ENCODE assay signal across 8 mouse cellular contexts in the genomic region with DNA sequence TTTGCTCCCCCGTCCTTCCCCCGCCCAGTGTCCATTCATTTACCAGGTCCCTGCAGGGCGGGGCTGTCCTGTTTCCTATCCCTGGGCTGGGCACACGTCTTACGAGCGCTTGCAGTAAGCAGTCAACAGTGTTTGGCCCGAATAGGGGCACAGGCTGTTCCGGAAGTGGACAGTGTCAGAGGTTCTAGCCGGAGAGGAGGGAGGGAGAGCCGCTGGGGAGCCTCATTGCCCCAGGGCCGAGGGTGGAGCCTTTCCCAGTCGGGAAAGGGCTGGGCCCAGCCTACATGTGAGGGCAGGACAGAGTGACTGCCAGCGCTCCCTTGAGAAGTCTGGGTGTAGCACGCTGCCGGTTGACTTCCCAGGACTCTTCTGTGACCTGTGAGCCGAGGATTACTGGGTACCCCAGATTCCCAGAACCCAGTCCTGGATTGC. TPM values are rescaled to one million over a fixed set of nuclear protein-coding genes. Genes with fewer than 3 reads are reported as not detected.
DNase-seq lines count a peak whose midpoint lies in the region; ATAC-seq and TF ChIP-seq lines count a peak whose summit lies in the region.

A gene (plus strand): TSS at position 329 of the 432 bp plus-strand sequence.

- no peaks in the 10 kb centered on the region for H3K9me3 ChIP-seq in embryonic facial prominence, embryonic 14.5 days (ENCODE audit: control insufficient read depth, low read length)
- no peaks in the 10 kb centered on the region for H3K9me3 ChIP-seq in heart, embryonic 12.5 days (replicated peaks)
- no peaks in the 10 kb centered on the region for H3K9me3 ChIP-seq in kidney, postnatal 0 days (replicated peaks; ENCODE audit: low read length)

- H3K4me2 ChIP-seq in embryonic facial prominence, embryonic 14.5 days (ENCODE audit: low read depth, low read length) = peak within 1 kb of the TSS; percentile 94
- H3K4me2 ChIP-seq in heart, embryonic 12.5 days = peak within 1 kb of the TSS; percentile 95
- H3K4me2 ChIP-seq in kidney, postnatal 0 days (ENCODE audit: low read length) = peak within 1 kb of the TSS; percentile 93

- 9% methylated on average over 16 of the region's 16 CpGs for WGBS in embryonic facial prominence, embryonic 14.5 days
- WGBS in heart, embryonic 12.5 days = 9% methylated on average over 16 of the region's 16 CpGs
- WGBS in kidney, postnatal 0 days = 4% methylated on average over 16 of the region's 16 CpGs
- WGBS in spleen, adult 2 months = 25% methylated on average over 16 of the region's 16 CpGs

- peaks cover 29% of the 10 kb centered on the region for H3K27me3 ChIP-seq in embryonic facial prominence, embryonic 14.5 days (replicated peaks; ENCODE audit: control insufficient read depth, insufficient read depth, low read length)
- H3K27me3 ChIP-seq in heart, embryonic 12.5 days (replicated peaks) = peaks cover 41% of the 10 kb centered on the region
- H3K27me3 ChIP-seq in kidney, postnatal 0 days (ENCODE audit: insufficient read depth, low read length) = 0 out of 2 replicates have a peak, but pooled peaks cover 4% of the 10 kb centered on the region
- H3K27me3 ChIP-seq in spleen, adult 2 months (ENCODE audit: control insufficient read depth, insufficient read depth, low read length) = no peaks in the 10 kb centered on the region

- peak within 1 kb of the TSS; percentile 66 for H3K4me3 ChIP-seq in embryonic facial prominence, embryonic 14.5 days (ENCODE audit: low read depth, low read length)
- peak within 1 kb of the TSS; percentile 63 for H3K4me3 ChIP-seq in heart, embryonic 12.5 days
- H3K4me3 ChIP-seq in kidney, postnatal 0 days (replicated peaks; ENCODE audit: low read depth, low read length) = peak within 1 kb of the TSS; percentile 54
- peak within 1 kb of the TSS; percentile 61 for H3K4me3 ChIP-seq in spleen, adult 2 months (ENCODE audit: extremely low read depth, insufficient read depth, insufficient read length)

- no peaks in the 10 kb centered on the region for H3K36me3 ChIP-seq in embryonic facial prominence, embryonic 14.5 days (ENCODE audit: control insufficient read depth, insufficient read depth, low read length)
- H3K36me3 ChIP-seq in heart, embryonic 12.5 days = no peaks in the 10 kb centered on the region
- no peaks in the 10 kb centered on the region for H3K36me3 ChIP-seq in kidney, postnatal 0 days (ENCODE audit: insufficient read depth, low read length)
- no peaks in the 10 kb centered on the region for H3K36me3 ChIP-seq in spleen, adult 2 months (ENCODE audit: control insufficient read depth, insufficient read depth, low read length)

- ATAC-seq in embryonic facial prominence, embryonic 14.5 days (ENCODE audit: low read depth) = peak; percentile 24; the same call in 1 of the 2 replicates
- ATAC-seq in heart, embryonic 12.5 days (ENCODE audit: insufficient number of reproducible peaks, low FRiP score) = 0 out of 2 replicates have a peak, but pooled peaks have one; percentile 41
- ATAC-seq in kidney, postnatal 0 days (replicated peaks; ENCODE audit: low FRiP score, low read depth) = peak; percentile 74

- TF ChIP-seq CTCF in kidney, postnatal 0 days (IDR thresholded peaks at IDR 0.05; ENCODE audit: low read depth) = 0 out of 2 replicates have a peak, but pooled peaks have one; percentile 2
- no peak for TF ChIP-seq CTCF in spleen, adult 2 months (IDR thresholded peaks at IDR 0.05; ENCODE audit: extremely low read depth, insufficient read depth, insufficient read length, insufficient replicate concordance)

- no peak for TF ChIP-seq POLR2A in spleen, adult 2 months (IDR thresholded peaks at IDR 0.05; ENCODE audit: low read depth, low read length)

- peaks cover 10% of the 10 kb centered on the region for H3K4me1 ChIP-seq in embryonic facial prominence, embryonic 14.5 days (ENCODE audit: control insufficient read depth, insufficient read depth, low read length)
- H3K4me1 ChIP-seq in heart, embryonic 12.5 days (replicated peaks) = peaks cover 18% of the 10 kb centered on the region
- 0 out of 2 replicates have a peak, but pooled peaks cover 9% of the 10 kb centered on the region for H3K4me1 ChIP-seq in kidney, postnatal 0 days (replicated peaks; ENCODE audit: insufficient read depth, low read length)
- H3K4me1 ChIP-seq in spleen, adult 2 months (ENCODE audit: control insufficient read depth, insufficient read depth, insufficient read length) = peaks cover 9% of the 10 kb centered on the region

- H3K9ac ChIP-seq in embryonic facial prominence, embryonic 14.5 days (ENCODE audit: low read depth, low read length) = peak within 1 kb of the TSS; percentile 79
- peak within 1 kb of the TSS; percentile 77 for H3K9ac ChIP-seq in heart, embryonic 12.5 days
- peak within 1 kb of the TSS; percentile 64 for H3K9ac ChIP-seq in kidney, postnatal 0 days (ENCODE audit: low read depth, low read length)

- H3K27ac ChIP-seq in embryonic facial prominence, embryonic 14.5 days (replicated peaks; ENCODE audit: low read depth, low read length) = peak within 1 kb of the TSS; percentile 67; the same call in 1 of the 2 replicates
- peak within 1 kb of the TSS; percentile 50 for H3K27ac ChIP-seq in heart, embryonic 12.5 days (ENCODE audit: poor library complexity, severe bottlenecking)
- peak within 1 kb of the TSS; percentile 88 for H3K27ac ChIP-seq in kidney, postnatal 0 days
- peak within 1 kb of the TSS; percentile 71 for H3K27ac ChIP-seq in spleen, adult 2 months (ENCODE audit: insufficient read depth, low read length)

- DNase-seq in urinary bladder, adult 2 months (ENCODE audit: low spot score) = peak; percentile 74
- DNase-seq in urinary bladder, postnatal 10 days (ENCODE audit: low spot score) = no peak
- DNase-seq in embryonic facial prominence, embryonic 14.5 days (ENCODE audit: low spot score) = peak; percentile 43
- DNase-seq in kidney, postnatal 0 days (ENCODE audit: low spot score) = peak; percentile 78
- peak; percentile 96 for DNase-seq in lung, postnatal 36 days
- DNase-seq in spleen, adult 2 months (ENCODE audit: low read depth in 1 of 2, low spot score in 2 of 2) = peak in 1 of 2 experiments; percentile 10
- no peak for DNase-seq in right cerebral cortex, postnatal 10 days (ENCODE audit: low spot score in 2 of 2)

RNA-seq across cellular contexts. Expression of the gene that starts here (rescaled TPM):
- polyA plus RNA-seq in urinary bladder, adult 2 months (2012; rRNA removed) = 23.8 and 24.2 TPM in 2 replicates
- 6.0 and 7.9 TPM in 2 replicates for polyA plus RNA-seq in embryonic facial prominence, embryonic 14.5 days (2014; fragmentation: Nextera tagmentation; extraction: Ambion mirVana)
- 2.3 and 3.2 TPM in 2 replicates for polyA plus RNA-seq in heart, embryonic 12.5 days (2016; fragmentation: Nextera tagmentation; extraction: Ambion mirVana)
- 3.4 and 4.2 TPM in 2 replicates for polyA plus RNA-seq in kidney, postnatal 0 days (2015; fragmentation: Nextera tagmentation; extraction: Ambion mirVana)
- 4.0 and 5.8 TPM in 2 replicates for polyA plus RNA-seq in spleen, adult 2 months (2012; rRNA removed)

Comparison
In these comparisons a context has a peak if more than half of its experiments do, and no peak if none do; other contexts are left out.
1. DNase-seq: peak in urinary bladder, adult 2 months (single experiment), embryonic facial prominence, embryonic 14.5 days (single experiment), kidney, postnatal 0 days (single experiment) and lung, postnatal 36 days (single experiment); none in urinary bladder, postnatal 10 days (single experiment) and right cerebral cortex, postnatal 10 days (0 of 2).
2. ATAC-seq: peak in every context shown above with its lines; median percentile 74 in kidney, postnatal 0 days; 41 in heart, embryonic 12.5 days; 24 in embryonic facial prominence, embryonic 14.5 days.
3. Peak in every context shown above with its lines, with median percentiles within 50 percentile points of each other: H3K27ac ChIP-seq, H3K4me2 ChIP-seq, H3K4me3 ChIP-seq and H3K9ac ChIP-seq.